Mouse (Mus musculus): Measurements from ENCODE around the gene Col1a1.
A peak's percentile ranks its signal among the peaks of the same experiment; 100 is the strongest.

Gene Col1a1

GRCm38 (mm10) chr11:94978178-94978915 lies 42.3 kb downstream of the Col1a1 start:
- no peak for DNase-seq

DNA sequence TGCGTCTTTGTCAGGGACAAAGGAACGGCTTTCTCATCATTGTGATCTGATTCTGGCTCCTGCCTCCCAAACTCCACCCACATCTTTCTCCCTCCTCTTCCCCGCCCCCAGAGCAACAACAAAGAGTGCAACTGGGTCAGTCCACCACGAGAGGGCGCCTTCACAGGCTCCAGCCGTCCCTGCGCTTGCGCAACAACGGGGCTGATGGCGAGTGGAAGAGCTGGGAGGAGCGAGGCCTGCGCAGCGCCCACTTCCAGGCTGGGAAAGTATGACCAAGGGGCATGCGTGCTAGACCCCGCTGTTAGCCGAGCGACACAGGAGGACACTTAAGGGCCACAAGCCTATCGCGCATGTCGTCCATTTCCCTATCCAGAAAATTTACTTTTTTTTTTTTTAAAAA lies 42.9 kb downstream of the Col1a1 start:
- peak; percentile 97 for DNase-seq

DNA sequence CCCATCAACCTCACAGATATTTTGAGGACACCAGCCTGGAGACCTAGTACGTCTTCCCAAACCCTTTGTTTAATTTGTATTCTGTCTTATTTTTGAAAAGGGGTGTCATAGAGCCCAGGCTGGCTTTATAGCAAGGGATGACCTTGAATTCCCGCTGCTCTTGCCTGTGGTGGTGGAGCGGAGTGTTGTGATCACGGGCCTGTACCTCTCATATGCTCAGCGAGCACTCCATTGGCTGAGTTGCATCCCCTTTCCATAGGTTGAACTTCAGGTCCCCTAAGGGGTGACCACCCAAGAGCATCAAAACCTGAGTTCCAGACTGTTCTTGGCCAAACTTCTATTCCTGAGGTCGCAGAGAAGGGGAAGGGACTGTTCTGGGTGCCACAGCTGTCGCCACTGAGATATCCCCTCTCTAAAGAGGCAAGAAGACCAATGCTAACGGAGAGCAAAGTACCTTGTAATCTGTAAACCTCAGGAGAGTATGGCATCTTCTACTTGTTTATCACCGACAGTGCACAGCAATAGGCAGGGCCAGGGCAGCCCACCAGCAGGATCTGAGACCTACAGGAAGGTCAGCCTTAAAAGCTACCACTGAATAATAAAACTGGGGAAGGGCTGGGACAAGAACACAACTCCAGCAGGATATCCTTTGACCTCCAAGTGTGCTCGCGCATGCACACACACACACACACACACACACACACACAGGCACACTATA lies 43.6 kb downstream of the Col1a1 start:
- DNase-seq = no peak

- DNase-seq = no peak
These were observed 49.1 kb downstream of the Col1a1 start for GRCm38 (mm10) chr11:94985140-94985539.

- no peak for DNase-seq
These were observed 49.8 kb downstream of the Col1a1 start for GRCm38 (mm10) chr11:94985822-94986221.

- no peak for DNase-seq
These were observed 50.4 kb downstream of the Col1a1 start for GRCm38 (mm10) chr11:94986435-94986834.

- DNase-seq = no peak
These were observed 51.3 kb downstream of the Col1a1 start for GRCm38 (mm10) chr11:94987341-94987740.

DNA sequence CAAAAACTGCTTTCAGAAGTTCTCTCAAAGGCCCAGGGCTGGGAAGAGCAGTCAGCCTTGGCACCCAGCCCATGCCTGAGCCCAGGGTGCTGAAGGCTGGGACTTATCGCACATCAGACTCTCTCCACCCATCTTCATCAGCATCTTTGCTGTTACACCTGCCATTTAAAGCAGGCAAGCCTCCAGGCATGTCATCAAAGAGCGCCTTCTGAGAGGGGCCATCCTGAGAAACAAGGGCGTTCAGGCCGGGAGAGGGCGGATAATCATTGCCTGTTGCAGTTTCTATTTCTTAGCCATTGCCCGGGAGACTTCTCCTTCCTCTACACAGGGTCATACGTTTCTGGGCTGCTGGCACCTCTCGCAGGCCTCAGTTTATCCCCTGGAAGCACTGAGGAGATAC lies 51.8 kb downstream of the Col1a1 start:
- DNase-seq = no peak

GRCm38 (mm10) chr11:94988780-94989561 lies 52.9 kb downstream of the Col1a1 start:
- no peak for DNase-seq

- DNase-seq = peak; percentile 95
These were observed 53.6 kb downstream of the Col1a1 start for GRCm38 (mm10) chr11:94989562-94990017.

- no peak for DNase-seq
These were observed 54.2 kb downstream of the Col1a1 start for GRCm38 (mm10) chr11:94990102-94990748.

- peak; percentile 94 for DNase-seq
These were observed 54.9 kb downstream of the Col1a1 start, which contains the start of gene Ppp1r9b for GRCm38 (mm10) chr11:94990749-94991577. Ppp1r9b (plus strand) TSS chr11:94991035.

GRCm38 (mm10) chr11:94991641-94992479 lies 55.8 kb downstream of the Col1a1 start:
- DNase-seq = peak; percentile 74

- no peak for DNase-seq
These were observed 56.4 kb downstream of the Col1a1 start for GRCm38 (mm10) chr11:94992480-94992753.

DNA sequence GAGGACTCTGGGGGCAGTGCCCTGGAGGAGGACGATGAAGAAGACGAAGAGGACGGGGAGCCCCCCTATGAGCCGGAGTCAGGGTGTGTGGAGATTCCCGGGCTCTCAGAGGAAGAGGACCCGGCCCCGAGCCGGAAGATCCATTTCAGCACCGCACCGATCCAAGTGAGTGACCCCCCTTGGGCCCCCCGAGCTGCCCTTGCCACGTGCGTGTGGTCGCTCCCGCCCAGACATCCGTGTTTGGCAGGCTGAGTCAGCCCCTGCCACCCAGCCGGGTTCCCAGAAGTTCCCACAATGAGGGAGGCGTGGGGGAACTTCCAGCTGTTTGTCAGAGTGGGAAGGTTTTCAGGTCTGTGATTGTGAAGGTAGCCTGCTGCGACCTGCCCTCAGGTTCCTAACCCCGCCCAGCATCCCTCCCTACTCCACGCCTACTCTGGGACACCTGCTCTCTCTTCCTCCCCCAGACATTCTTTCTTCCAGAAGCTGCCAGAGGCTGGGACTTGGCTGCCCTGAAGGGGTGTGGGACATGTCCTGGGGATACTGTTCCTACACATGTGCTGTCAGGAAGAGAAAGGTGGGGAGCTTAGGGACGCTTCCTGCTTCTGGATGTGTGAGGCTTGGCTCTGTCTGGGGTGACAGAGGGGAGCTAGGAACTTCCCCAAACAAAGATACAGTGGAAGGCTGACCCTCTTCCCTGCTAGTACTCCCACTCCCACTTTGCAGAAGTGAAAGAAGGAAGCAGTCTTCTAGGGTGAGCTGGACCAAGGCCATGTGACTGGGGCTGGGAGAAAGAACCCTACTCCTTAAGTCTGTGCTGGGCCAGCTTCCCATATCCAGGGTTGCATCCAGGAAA lies 57.0 kb downstream of the Col1a1 start:
- peak; percentile 56 for DNase-seq

DNA sequence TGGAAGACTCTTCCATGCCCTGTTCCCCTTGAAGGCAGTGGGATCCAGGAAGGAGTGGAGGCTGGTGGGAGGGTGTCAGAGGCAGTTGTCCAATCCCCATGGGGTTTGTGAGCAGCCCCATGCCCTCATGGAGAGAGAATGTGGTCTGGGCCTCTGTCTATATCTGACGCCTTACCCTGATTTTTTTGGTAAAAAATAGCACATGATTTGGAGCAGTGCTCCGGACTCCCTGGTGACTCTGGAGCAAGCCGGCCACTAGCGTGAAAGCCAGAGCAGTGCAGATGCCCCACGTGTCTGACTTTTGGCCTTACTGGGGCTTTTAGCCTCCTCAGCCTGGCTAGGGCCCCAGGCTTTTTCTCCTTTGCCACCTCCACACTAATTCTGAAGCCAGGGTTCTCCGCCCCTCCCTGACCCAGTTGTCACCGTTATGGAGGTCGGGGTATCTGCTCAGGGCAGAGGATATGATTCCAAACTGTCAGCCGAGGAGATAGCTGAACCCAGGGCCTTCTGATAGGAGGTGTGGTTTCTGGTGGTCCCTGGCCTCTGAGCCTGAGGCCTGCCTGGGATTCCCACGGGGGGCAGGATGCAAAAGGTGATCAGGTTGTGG lies 58.3 kb downstream of the Col1a1 start:
- DNase-seq = no peak

DNA sequence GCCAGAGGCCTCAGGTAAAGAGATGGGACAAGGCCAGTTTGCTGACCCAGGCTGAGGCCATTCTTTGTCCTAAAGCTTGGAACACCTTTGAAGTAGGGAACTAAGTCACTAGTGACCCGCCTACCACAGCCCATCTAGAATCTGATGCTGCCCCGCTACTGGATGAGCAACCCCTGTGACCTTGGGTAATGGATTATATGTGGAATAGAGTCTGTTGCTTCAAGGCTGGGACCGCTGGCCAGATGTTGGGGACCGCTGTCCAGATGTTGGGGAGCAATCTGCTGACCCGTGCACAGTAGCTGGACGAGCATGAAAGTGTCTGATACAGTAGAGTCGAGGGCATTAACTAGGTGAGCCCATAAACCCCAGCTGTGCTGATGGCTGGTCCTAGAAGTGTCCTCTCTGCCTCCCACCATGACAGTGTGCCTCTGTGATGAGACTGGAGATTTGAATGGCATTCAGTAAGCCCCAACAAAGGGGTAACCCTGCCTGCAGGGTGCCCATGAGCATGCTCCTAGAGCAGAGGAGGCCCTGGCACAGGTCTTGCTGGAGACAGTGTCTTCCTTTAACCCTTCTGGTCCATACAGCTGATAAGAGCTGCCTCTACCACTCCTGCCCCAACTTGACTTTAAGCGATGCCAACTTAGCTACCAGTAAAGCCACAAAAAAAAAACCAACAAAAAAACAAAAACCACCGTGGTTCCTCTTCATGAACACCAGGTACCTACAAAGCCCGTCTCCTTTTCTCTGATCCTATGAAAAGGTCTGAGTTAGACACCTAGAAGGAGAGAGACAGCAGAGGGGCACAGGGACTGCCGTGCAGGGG lies 59.1 kb downstream of the Col1a1 start:
- DNase-seq = no peak

DNA sequence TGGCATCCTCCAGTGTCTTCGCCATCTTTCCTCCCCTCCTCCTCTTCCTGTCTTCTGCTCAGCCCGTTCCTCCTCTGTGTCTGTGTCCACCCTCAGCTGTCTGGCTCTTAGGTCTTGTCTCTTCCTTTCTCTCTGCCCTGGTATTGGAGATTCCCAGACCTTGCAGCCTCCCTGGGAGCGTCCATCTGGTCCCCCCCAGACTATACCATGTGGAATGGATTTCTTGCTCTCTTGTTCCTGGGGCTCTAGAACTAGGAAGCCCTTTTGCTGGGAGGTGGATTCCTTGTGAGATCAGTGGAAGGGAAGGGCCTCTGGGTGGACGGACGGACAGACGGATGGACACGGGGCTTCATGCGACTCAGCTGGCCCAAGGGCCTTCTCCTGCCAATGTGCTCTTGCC lies 60.1 kb downstream of the Col1a1 start:
- DNase-seq = no peak

- DNase-seq = no peak
These were observed 61.0 kb downstream of the Col1a1 start for GRCm38 (mm10) chr11:94996984-94997383.
